Mouse (Mus musculus): Measurements from ENCODE around the gene Rasa1. TPM values are rescaled to one million over a fixed set of nuclear protein-coding genes. Genes with fewer than 3 reads are reported as not detected.

The Rasa1 gene
- total and polyA plus RNA-seq, 2 experiments = 3.0 to 25.4 TPM

DNA sequence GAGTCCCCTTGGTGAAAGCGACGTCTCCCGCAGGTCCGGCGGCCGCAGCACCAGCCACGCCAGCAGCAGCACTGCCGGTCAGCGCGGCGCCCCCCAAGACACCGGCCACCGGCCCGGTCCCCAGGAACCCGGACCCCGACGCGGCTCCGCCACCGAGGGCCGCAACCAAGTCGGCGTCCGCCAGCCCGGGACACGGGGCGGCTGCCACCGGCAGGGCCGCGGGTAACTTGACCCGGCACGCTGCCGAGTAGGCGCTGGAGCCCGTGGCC, 422 bp downstream of the Rasa1 start:
- H3K9ac ChIP-seq (ENCODE audit: low read depth, low read length) = peak overlapping the region; percentile 90
- peaks cover 10% of the 10 kb centered on the region; the same call in 1 of the 2 replicates for H3K79me2 ChIP-seq (ENCODE audit: control insufficient read depth, insufficient read depth, low read length)
- WGBS = under 1% methylated on average over 35 of the region's 35 CpGs
- DNase-seq (ENCODE audit: extremely low read depth, low read depth, low spot score) = no peak
- TF ChIP-seq POLR2A (IDR thresholded peaks at IDR 0.05; ENCODE audit: extremely low read depth, insufficient read depth, low read length) = no peak
- no peak for TF ChIP-seq CTCF (IDR thresholded peaks at IDR 0.05; ENCODE audit: low read depth, low read length)
- peak overlapping the region; percentile 68 for H3K4me3 ChIP-seq (ENCODE audit: insufficient read depth, low read depth, low read length)
- H3K27me3 ChIP-seq (ENCODE audit: control insufficient read depth, insufficient read depth, low read length) = no peaks in the 10 kb centered on the region
- peaks cover 3% of the 10 kb centered on the region; the same call in 1 of the 2 replicates for H3K4me1 ChIP-seq (ENCODE audit: control insufficient read depth, insufficient read depth, low read length)
- H3K27ac ChIP-seq (replicated peaks; ENCODE audit: insufficient read depth, low read depth, low read length) = peak overlapping the region; percentile 74
- no peaks in the 10 kb centered on the region for H3K36me3 ChIP-seq (ENCODE audit: control insufficient read depth, insufficient read depth, low read length)

DNA sequence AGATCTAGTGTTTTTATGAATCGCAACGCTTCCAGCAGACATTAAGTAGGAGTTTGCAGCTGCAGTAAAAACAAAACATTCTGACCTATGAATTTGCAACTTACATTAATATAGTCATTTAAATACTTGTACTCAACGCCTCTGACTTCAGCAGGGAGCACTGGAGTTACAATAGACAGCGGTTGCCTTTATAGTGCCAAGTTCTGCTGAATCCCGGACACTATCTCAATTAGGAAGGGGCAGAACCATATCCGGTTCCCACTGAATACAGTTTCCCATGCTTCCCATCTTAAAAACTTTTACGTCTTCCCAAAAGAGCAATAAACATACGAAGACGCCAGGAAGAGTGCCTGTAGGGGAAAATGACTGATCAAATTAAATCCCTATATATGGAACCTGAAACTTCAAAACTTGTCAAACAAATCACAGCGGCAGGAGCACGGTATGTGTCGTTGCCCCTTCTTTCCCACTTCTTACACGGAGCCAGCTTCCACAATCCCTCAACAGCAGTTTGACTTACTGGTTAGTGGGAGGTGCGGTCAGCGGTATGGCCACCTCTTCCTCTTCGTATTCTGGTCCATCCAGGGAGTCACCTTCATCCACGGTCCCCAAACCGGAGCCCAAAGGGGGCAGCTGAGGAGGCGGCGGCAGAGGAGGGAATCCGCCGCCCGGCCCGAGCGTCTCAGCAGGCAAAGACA, 905 bp downstream of the Rasa1 start:
- H3K27me3 ChIP-seq (ENCODE audit: control insufficient read depth, insufficient read depth, low read length) = no peaks in the 10 kb centered on the region
- H3K9ac ChIP-seq (ENCODE audit: low read depth, low read length) = peak overlapping the region; percentile 90
- peak overlapping the region; percentile 68 for H3K4me3 ChIP-seq (ENCODE audit: insufficient read depth, low read depth, low read length)
- peak; percentile 69 for DNase-seq (ENCODE audit: extremely low read depth, low read depth, low spot score)
- TF ChIP-seq POLR2A (IDR thresholded peaks at IDR 0.05; ENCODE audit: extremely low read depth, insufficient read depth, low read length) = no peak
- TF ChIP-seq CTCF (IDR thresholded peaks at IDR 0.05; ENCODE audit: low read depth, low read length) = no peak
- 1% methylated on average over 25 of the region's 25 CpGs for WGBS
- peaks cover 10% of the 10 kb centered on the region; the same call in 1 of the 2 replicates for H3K79me2 ChIP-seq (ENCODE audit: control insufficient read depth, insufficient read depth, low read length)
- peak overlapping the region; percentile 74 for H3K27ac ChIP-seq (replicated peaks; ENCODE audit: insufficient read depth, low read depth, low read length)
- no peaks in the 10 kb centered on the region for H3K36me3 ChIP-seq (ENCODE audit: control insufficient read depth, insufficient read depth, low read length)
- peaks cover 3% of the 10 kb centered on the region; the same call in 1 of the 2 replicates for H3K4me1 ChIP-seq (ENCODE audit: control insufficient read depth, insufficient read depth, low read length)

DNA sequence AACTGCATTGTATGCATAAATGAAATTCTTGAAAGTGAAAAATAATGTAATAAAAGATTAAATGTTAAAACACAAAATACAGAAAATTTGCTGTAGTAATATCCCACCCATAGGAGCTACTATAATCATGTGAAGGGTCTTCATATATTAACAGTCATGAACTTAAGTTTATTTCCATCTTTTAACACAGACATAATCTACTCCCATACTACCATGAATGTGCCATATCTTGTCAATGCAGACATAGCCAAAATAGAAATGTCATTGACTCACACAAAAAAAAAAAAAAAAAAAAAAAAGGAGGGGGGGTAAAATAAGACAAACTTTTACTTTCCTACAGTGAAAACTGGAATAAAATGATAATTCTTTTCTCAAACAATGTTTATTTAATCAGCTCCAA, 6.3 kb downstream of the Rasa1 start:
- DNase-seq (ENCODE audit: extremely low read depth, low read depth, low spot score) = no peak
- Histone ChIP-seq H3K36me3 (ENCODE audit: control insufficient read depth, insufficient read depth, low read length) (no peaks in the 10 kb centered on the region), H3K27me3 (ENCODE audit: control insufficient read depth, insufficient read depth, low read length) (no peaks in the 10 kb centered on the region), H3K4me3 (ENCODE audit: insufficient read depth, low read depth, low read length) (no peak overlapping the region), H3K9ac (ENCODE audit: low read depth, low read length) (no peak overlapping the region), H3K27ac (replicated peaks; ENCODE audit: insufficient read depth, low read depth, low read length) (no peak overlapping the region), H3K79me2 (ENCODE audit: control insufficient read depth, insufficient read depth, low read length) (peaks cover 14% of the 10 kb centered on the region; the same call in 1 of the 2 replicates), H3K4me1 (ENCODE audit: control insufficient read depth, insufficient read depth, low read length) (peaks cover 7% of the 10 kb centered on the region; the same call in 1 of the 2 replicates)
- TF ChIP-seq POLR2A (IDR thresholded peaks at IDR 0.05; ENCODE audit: extremely low read depth, insufficient read depth, low read length) (no peak), CTCF (IDR thresholded peaks at IDR 0.05; ENCODE audit: low read depth, low read length) (no peak)

DNA sequence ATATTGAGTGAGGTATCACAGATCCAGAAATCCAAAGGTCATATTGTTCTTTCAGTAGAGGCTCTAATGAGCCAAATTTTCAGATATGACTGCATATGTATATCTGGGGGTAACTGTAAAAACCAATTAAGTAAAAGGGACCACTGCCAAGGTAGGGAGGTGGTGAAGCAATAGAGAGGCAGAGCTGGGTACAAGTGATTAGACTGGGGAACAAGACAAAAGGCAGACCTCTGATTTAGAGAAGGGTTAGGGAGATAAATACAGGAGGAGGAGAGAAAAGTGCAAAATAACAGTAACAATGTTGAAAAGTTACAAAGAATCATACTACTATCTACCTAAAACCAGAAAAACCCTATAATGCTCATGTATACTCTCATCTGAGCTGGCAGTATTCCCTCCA, 10.0 kb downstream of the Rasa1 start:
- Histone ChIP-seq H3K27ac (replicated peaks; ENCODE audit: insufficient read depth, low read depth, low read length) (no peak overlapping the region), H3K4me1 (ENCODE audit: control insufficient read depth, insufficient read depth, low read length) (peaks cover 6% of the 10 kb centered on the region; the same call in 1 of the 2 replicates), H3K79me2 (ENCODE audit: control insufficient read depth, insufficient read depth, low read length) (peaks cover 11% of the 10 kb centered on the region; the same call in 1 of the 2 replicates), H3K36me3 (ENCODE audit: control insufficient read depth, insufficient read depth, low read length) (no peaks in the 10 kb centered on the region), H3K27me3 (ENCODE audit: control insufficient read depth, insufficient read depth, low read length) (no peaks in the 10 kb centered on the region), H3K9ac (ENCODE audit: low read depth, low read length) (no peak overlapping the region), H3K4me3 (ENCODE audit: insufficient read depth, low read depth, low read length) (no peak overlapping the region)
- no peak for TF ChIP-seq POLR2A (IDR thresholded peaks at IDR 0.05; ENCODE audit: extremely low read depth, insufficient read depth, low read length)
- TF ChIP-seq CTCF (IDR thresholded peaks at IDR 0.05; ENCODE audit: low read depth, low read length) = no peak
- no peak for DNase-seq (ENCODE audit: extremely low read depth, low read depth, low spot score)

DNA sequence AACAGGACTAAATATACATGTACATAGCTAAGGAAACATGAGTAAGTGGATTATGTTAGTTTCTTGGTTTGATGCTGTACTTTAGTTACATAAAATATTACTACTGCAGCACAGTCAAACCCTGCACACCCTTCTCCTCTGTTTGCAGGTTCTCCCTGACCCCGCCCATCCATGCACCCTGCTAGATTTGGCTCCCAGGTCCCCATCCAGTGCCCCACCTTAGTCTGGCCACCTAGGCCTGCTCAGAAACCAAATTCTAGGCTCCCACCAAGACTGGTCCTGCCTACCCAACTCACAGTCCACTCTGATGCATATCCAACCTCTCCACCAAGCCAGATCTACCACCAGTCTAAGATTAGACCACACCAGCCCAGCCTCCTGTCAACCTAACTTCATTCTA, 14.4 kb downstream of the Rasa1 start:
- Histone ChIP-seq H3K36me3 (ENCODE audit: control insufficient read depth, insufficient read depth, low read length) (no peaks in the 10 kb centered on the region), H3K9ac (ENCODE audit: low read depth, low read length) (no peak overlapping the region), H3K4me3 (ENCODE audit: insufficient read depth, low read depth, low read length) (no peak overlapping the region), H3K79me2 (ENCODE audit: control insufficient read depth, insufficient read depth, low read length) (peaks cover 14% of the 10 kb centered on the region), H3K27ac (replicated peaks; ENCODE audit: insufficient read depth, low read depth, low read length) (no peak overlapping the region), H3K27me3 (ENCODE audit: control insufficient read depth, insufficient read depth, low read length) (no peaks in the 10 kb centered on the region), H3K4me1 (ENCODE audit: control insufficient read depth, insufficient read depth, low read length) (peaks cover 6% of the 10 kb centered on the region)
- no peak for DNase-seq (ENCODE audit: extremely low read depth, low read depth, low spot score)
- 96% methylated on average over 1 of the region's 1 CpGs for WGBS
- TF ChIP-seq CTCF (IDR thresholded peaks at IDR 0.05; ENCODE audit: low read depth, low read length) (no peak), POLR2A (IDR thresholded peaks at IDR 0.05; ENCODE audit: extremely low read depth, insufficient read depth, low read length) (no peak)

DNA sequence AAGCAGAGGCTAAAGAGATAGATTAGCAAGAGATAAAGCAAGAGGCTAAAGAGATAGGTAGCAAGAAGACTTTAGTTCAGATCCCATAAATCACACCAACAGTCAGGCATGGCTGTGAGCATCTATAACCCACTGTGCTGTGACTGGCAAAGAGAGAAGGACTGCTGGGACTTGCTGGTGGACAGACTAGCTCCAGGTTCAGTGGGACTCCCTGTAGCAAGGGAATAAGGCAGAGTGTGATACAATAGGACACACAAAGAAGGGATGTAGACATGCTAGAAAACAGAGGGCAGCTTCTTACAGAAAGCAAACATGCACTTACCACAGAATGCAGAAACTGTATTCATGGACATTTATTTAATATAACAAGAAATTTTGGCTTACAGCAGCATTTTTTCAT, 15.1 kb downstream of the Rasa1 start:
- H3K79me2 ChIP-seq (ENCODE audit: control insufficient read depth, insufficient read depth, low read length) = peaks cover 11% of the 10 kb centered on the region
- H3K4me1 ChIP-seq (ENCODE audit: control insufficient read depth, insufficient read depth, low read length) = peaks cover 3% of the 10 kb centered on the region; the same call in 1 of the 2 replicates

More for the DNA sequence above, 15.1 kb downstream of the Rasa1 start:
- H3K4me3 ChIP-seq (ENCODE audit: insufficient read depth, low read depth, low read length) = no peak overlapping the region
- no peaks in the 10 kb centered on the region for H3K27me3 ChIP-seq (ENCODE audit: control insufficient read depth, insufficient read depth, low read length)
- no peak for TF ChIP-seq POLR2A (IDR thresholded peaks at IDR 0.05; ENCODE audit: extremely low read depth, insufficient read depth, low read length)
- no peak for TF ChIP-seq CTCF (IDR thresholded peaks at IDR 0.05; ENCODE audit: low read depth, low read length)
- H3K9ac ChIP-seq (ENCODE audit: low read depth, low read length) = no peak overlapping the region
- H3K27ac ChIP-seq (replicated peaks; ENCODE audit: insufficient read depth, low read depth, low read length) = no peak overlapping the region
- no peaks in the 10 kb centered on the region for H3K36me3 ChIP-seq (ENCODE audit: control insufficient read depth, insufficient read depth, low read length)
- no peak for DNase-seq (ENCODE audit: extremely low read depth, low read depth, low spot score)

Measured in liver, adult 2 months (tissue).